Mouse (Mus musculus) layer of hippocampus, adult 2 months (tissue): ENCODE results near the gene Zcchc18. TPM values are rescaled to one million over a fixed set of nuclear protein-coding genes. Genes with fewer than 3 reads are reported as not detected.

Experiments
- DNase-seq, 2 experiments: peaks; one replicate each; pipeline ENCODE4 v3.0.0; 2022; ENCODE audit warnings: low spot score in 2 of 2
- H3K27ac ChIP-seq: fragments of 200-600 bp; 2 replicates; pipeline ENCODE4 v1.8.1; 2022
- H3K4me3 ChIP-seq: fragments of 200-600 bp; 2 replicates; pipeline ENCODE4 v1.8.1; 2022; ENCODE audit warnings: mild to moderate bottlenecking
- CTCF ChIP-seq: fragments of 200-600 bp; conservative IDR thresholded peaks from 2 replicates; pipeline ENCODE4 v1.8.1; 2022; ENCODE audit warnings: antibody characterized with exemption, mild to moderate bottlenecking, moderate library complexity
- total RNA-seq, 2 experiments: library from RNA; stranded (reverse); gene quantifications; 2 replicates each; pipeline ENCODE4 v1.2.3; 2021

Zcchc18 gene
- total RNA-seq, 2 experiments from 2014 or later, result 259 to 277 TPM

DNA sequence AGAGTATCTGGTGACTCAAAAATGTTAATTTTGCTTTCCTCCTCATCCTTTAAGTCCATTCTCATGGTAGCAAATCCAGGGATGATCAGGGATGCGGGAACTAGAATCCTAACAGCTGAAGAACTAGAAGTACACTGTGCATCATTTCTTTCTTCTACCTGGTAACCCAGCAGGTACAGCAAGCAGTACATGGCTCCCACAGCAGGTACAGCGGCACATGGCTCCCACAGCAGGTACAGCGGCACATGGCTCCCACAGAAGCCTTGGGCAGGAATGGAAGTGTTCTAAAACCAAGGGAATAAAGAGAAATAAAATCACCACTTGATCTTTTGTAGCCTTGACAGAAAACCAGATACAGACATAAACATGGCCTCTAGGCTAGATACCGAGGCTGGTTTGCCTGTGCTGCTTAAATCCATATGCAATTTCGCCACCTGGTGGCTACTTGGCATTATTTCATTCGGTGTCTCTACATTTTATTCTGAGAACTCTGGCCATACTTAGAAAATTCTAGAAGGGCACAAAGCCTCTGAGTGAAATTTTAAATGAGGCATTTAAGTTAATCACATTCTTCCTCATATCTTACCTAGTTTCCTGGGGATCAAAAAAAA, 22.2 kb downstream of the Zcchc18 start:
- peak; percentile 81 for TF ChIP-seq CTCF
- Histone ChIP-seq H3K27ac (no peak overlapping the region), H3K4me3 (no peak overlapping the region)
- peak; percentile 40 to 50 for DNase-seq

DNA sequence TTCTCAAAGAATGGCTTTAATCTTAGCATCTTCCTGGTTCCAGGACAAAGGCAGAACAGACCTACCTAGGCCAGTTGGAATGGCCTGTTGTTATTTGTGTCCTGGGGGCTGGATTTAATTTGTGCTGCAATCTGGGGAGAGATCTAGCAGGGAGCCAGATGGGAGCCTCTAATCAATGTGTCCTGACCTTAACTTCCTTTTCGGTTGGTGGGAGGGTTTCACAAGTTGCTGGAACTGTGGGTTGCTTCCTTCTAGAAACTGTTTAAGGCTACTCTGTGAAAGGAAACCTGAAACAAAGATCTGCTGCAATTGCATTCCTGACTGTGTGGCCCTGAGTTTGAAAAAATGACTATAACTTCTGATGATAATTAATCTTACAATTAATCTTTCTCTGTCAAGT, 24.7 kb downstream of the Zcchc18 start:
- H3K4me3 ChIP-seq, result no peak overlapping the region
- H3K27ac ChIP-seq, result no peak overlapping the region
- no peak for TF ChIP-seq CTCF
- DNase-seq, result no peak

GRCm38 (mm10) chrX:137019310-137019709, 26.4 kb downstream of the Zcchc18 start:
- H3K27ac ChIP-seq, result no peak overlapping the region
- H3K4me3 ChIP-seq, result no peak overlapping the region
- DNase-seq, result peak in 1 of 2 experiments; percentile 63
- peak; percentile 84 for TF ChIP-seq CTCF

GRCm38 (mm10) chrX:137030916-137031315, 38.0 kb downstream of the Zcchc18 start:
- DNase-seq, result no peak
- Histone ChIP-seq H3K27ac (no peak overlapping the region), H3K4me3 (no peak overlapping the region)
- TF ChIP-seq CTCF, result no peak

DNA sequence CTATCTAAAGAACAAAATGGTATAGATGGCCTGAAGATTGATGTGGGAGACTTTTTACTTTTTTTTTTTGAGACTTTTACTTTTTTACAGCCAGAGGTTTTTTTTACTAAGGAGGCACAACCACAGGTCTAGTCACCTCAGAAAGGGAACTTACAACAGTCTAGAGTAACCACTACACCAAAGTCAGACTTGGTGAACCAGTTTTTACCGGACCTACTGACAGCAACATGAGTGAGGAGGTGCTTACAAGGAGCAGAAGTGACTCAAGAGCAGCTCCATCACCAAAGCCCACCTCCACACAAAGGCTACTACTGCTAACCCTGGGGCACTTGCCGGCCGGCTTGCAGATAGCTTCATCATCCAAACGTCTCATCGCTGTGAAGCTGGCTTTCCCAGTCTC, 38.8 kb downstream of the Zcchc18 start:
- no peak for TF ChIP-seq CTCF
- Histone ChIP-seq H3K4me3 (no peak overlapping the region), H3K27ac (no peak overlapping the region)
- no peak for DNase-seq

DNA sequence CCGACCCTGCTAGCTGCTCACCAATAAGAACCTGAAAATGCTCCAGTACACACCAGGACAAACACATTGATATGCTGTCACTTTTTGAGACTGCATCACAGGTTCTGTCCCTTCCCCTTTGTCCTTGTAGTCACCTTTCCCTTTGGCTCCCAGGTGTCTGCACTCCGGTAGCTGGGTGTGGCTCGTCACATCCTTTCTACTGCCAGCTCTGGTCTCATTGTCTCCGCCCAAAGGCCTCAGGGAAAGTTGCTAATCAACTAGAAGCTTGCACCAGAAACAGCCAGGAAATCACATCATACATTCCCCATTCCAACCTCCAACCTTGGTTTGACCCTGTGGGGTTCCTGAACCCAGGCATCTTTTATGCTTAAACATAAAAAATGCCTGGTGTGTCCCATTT, 41.4 kb downstream of the Zcchc18 start:
- no peak for DNase-seq
- no peak for TF ChIP-seq CTCF
- no peak overlapping the region for H3K4me3 ChIP-seq
- H3K27ac ChIP-seq, result no peak overlapping the region

- TF ChIP-seq CTCF, result no peak
- Histone ChIP-seq H3K27ac (peak overlapping the region; percentile 97), H3K4me3 (peak overlapping the region; percentile 67)
- DNase-seq, result no peak
These were observed 44.6 kb downstream of the Zcchc18 start for GRCm38 (mm10) chrX:137037470-137037999.

- H3K27ac ChIP-seq, result peak within 1 kb of the TSS; percentile 97
- H3K4me3 ChIP-seq, result peak within 1 kb of the TSS; percentile 67
- DNase-seq, result peak; percentile 83 to 84
- no peak for TF ChIP-seq CTCF
These were observed 45.1 kb downstream of the Zcchc18 start, which contains the start of gene Slc25a53 for GRCm38 (mm10) chrX:137038000-137038483. Gene Slc25a53, minus strand, starts transcription at chrX:137038302.

DNA sequence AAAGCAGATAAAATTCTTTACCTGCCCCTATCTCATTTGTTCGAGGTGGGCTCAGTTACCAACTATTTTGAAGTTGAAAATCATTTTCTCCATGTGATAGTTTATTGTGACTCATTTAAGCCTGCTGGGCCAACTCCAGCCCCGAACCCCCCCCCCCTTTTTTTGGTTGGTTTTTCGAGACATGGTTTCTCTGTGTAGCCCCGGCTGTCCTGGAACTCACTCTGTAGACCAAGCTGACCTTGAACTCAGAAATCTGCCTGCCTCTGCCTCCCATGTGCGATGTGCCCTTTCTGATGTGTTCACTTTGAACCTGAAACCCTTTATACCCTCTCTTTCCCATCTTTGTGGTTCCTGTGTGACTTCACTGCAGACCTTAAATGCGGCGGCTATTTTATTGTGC, 45.5 kb downstream of the Zcchc18 start:
- Histone ChIP-seq H3K27ac (peak overlapping the region; percentile 97), H3K4me3 (peak overlapping the region; percentile 67)
- TF ChIP-seq CTCF, result no peak
- no peak for DNase-seq

Other genes with a start within 250 kb of the Zcchc18 start
- 100 to 1,000 TPM; 384 to 391 TPM for gene Morf4l2, start 249.5 kb upstream of the Zcchc18 start, total RNA-seq
- under 1 TPM in 1 of 2 experiments, not detected in 1; 0.20 TPM for gene Glra4, start 213.0 kb upstream of the Zcchc18 start, total RNA-seq
- gene Plp1, start 170.5 kb upstream of the Zcchc18 start, total RNA-seq, result 100 to 1,000 TPM; 688 to 710 TPM
- 10 to 100 TPM; 18.5 to 28.3 TPM for gene Rab9b, start 124.4 kb upstream of the Zcchc18 start, total RNA-seq
- not detected for gene H2bfm, start 65.8 kb upstream of the Zcchc18 start, total RNA-seq
- 10 to 100 TPM; 18.4 to 27.5 TPM for gene Tmsb15b2, start 17.7 kb upstream of the Zcchc18 start, total RNA-seq
- 1 to 10 TPM; 1.9 to 2.3 TPM for gene Tmsb15l, start 16.3 kb upstream of the Zcchc18 start, total RNA-seq
- 1 to 10 TPM; 3.7 to 8.3 TPM for gene Tmsb15b1, start 16.3 kb upstream of the Zcchc18 start, total RNA-seq
- 10 to 100 TPM; 28.5 to 37.6 TPM for gene Slc25a53, start 45.1 kb downstream of the Zcchc18 start, total RNA-seq
- gene Fam199x, start 56.4 kb downstream of the Zcchc18 start, total RNA-seq, result 1 to 10 TPM; 8.4 to 8.7 TPM
- gene Esx1, start 128.9 kb downstream of the Zcchc18 start, total RNA-seq, result not detected